Mouse (Mus musculus) mouse embryonic stem cell (cell line): ENCODE results near the gene Serpinb6e.

Source experiments
- in situ Hi-C, 2 experiments: fragments of 300-500 bp; cut with MboI; formaldehyde crosslinking; loops; 1 replicate in 1 of 2; 3 replicates in 1 of 2; pipeline ENCODE4 v1.14.3; 2019 to 2020; ENCODE audit warnings: low sequenced_read_pairs in 2 of 2, low pct_unique_long_range_greater_than_20kb in 1 of 2, mixed read lengths in 1 of 2; ENCODE audit not compliant: unreplicated experiment in 1 of 2

The Serpinb6e gene

GRCm38 (mm10) chr13:33843308-33843707 lies at the start of gene Serpinb6e:
Serpinb6e (minus strand) TSS chr13:33843408.
- in situ Hi-C loops: no loop called here

- in situ Hi-C loops: no loop called here
These were observed 12.5 kb downstream of the Serpinb6e start for GRCm38 (mm10) chr13:33830751-33831150.

GRCm38 (mm10) chr13:33823421-33823820 lies 19.8 kb downstream of the Serpinb6e start:
- in situ Hi-C loops: no loop called here

- in situ Hi-C loops: no loop called here
These were observed 21.6 kb downstream of the Serpinb6e start for GRCm38 (mm10) chr13:33821490-33822143.
